Mouse (Mus musculus): ENCODE results near the gene Tango6. TPM values are rescaled to one million over a fixed set of nuclear protein-coding genes. Genes with fewer than 3 reads are reported as not detected.
"Not testable (repeated sequence)": the region's sequence is repeated elsewhere in the genome, so short reads cannot be mapped to it uniquely, and the experiment has no call there.

Gene Tango6
- total RNA-seq, 2 experiments from 2014 or later, result 6.6 to 7.7 TPM

DNA sequence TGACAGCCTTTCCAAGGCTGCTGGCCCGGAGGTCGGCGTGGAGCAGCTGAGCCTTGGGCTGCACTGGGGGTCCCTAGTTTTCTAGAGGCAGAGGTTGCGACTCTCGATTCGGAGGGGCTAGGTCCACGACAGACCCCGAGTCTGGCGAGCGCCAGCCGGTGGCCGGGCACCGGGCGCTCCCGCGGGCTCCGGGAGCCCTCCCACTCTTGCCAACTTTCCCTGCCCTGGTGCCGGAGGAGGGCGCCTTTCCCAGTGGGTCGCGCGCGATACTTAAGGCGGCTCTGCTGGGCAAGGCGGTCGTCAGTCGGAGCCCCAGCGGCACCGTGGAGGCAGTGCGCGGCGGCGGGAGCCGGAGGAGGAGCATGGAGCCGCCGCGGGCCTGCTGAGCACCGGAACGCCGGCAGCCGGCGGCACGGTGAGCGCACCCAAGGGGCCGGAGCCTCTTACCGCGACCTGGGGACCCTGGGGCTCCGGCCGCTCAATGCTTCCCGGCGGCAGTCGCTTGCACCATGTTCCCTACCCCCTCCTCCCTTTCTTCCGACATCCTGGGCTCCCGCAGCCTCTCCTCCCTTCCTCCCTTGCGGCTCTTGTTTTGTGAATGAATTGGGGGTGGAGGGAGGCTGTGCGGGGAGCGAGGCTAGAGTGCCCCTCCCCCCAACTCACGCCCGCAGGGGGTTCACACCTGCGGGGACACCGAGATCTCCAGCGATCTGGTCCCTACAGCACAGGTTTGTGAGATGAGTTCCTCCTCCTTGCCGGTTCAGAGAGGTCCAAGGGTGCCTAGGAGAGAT lies 187.9 kb downstream of the Tango6 start:
- DNase-seq (ENCODE audit: low spot score in 2 of 2), result peak; percentile 56 to 57

- peak in 1 of 2 experiments; percentile 33 for DNase-seq (ENCODE audit: low spot score in 2 of 2)
Measured at GRCm38 (mm10) chr8:106871328-106871926, 188.6 kb downstream of the Tango6 start.

DNA sequence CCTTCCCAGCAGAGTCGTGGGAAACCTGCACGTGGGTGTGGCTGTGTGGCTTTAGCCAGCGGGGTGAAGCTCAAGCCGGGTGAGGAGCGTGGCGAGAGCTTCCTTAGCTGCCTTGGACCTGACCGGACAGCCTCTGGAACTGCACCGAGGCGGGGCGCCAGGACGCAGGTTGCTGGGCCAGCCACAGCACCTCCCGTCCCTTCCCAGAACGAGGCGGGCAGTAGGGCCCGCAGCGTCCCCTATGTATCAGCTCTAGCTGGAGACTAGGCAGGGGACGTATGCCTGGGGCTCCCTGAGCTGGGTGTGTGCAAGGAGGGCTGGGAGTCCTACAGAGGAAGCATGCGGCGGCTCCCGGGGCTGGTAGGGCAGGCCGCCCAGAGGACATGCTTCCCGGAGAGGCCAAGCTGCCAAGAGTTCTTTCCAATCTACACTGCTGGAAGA lies 189.1 kb downstream of the Tango6 start:
- DNase-seq (ENCODE audit: low spot score in 2 of 2), result peak in 1 of 2 experiments; percentile 28

DNA sequence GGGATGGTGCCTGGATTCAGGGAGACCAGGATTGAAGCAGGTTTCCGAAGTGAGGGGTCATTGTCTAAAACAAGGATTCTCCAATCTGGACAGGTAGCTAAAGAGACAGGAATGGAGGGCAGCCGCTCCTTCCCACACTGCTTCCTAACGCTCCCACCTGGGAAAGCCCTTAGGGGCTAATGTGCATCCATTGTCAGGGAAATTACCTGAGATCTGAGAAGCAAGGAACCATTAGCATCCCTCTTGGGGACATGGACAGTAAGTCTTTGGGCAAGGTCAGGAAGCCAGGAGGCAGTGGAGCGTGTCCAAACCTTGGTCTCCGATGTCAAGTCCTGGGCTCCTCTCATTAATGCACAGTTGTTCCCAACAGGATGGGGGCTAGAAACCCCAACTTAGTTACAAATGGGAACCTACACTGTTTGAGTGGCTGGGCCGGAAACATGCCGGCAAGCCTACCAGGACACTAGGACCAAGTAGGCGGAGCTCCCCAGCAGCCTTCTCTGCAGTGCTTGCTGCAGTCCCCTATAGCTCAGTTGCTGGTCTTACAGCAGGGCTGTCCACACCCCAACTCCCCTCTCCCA lies 189.7 kb downstream of the Tango6 start:
- no peak for DNase-seq (ENCODE audit: low spot score in 2 of 2)

- DNase-seq (ENCODE audit: low spot score in 2 of 2), result no peak
Measured at GRCm38 (mm10) chr8:106880121-106880707, 197.3 kb downstream of the Tango6 start.

GRCm38 (mm10) chr8:106884094-106884493 lies 201.2 kb downstream of the Tango6 start:
- not testable (repeated sequence) for DNase-seq (ENCODE audit: low spot score in 2 of 2)

DNA sequence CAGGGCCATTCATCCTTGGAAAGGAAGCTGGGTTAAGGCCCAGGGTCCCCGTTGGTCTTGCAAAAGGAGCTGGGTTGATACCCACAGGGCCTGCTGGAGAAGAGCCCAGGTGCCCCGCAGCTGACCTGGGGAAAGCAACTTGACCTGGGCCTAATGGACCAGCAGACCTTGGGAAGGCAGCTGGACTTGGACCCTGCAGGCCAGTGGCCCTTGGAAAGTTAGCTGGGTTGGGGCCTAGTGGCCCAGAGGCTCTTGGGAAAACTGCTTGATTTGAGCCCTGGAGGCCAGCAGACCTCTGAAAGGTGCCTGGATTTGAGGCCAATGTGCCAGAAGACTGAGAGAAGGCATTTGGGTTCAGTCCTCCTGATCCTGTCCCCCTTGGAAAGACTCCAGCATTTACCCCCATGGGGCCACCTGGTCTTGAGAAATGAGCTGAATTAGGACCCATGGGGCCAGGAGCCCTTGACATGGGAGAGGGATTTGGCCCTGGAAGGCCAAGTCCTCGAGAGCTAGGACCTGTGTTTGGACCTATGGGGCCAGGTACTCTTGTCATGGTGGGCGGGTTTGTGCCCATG lies 202.0 kb downstream of the Tango6 start:
- not testable (repeated sequence) for DNase-seq (ENCODE audit: low spot score in 2 of 2)

DNA sequence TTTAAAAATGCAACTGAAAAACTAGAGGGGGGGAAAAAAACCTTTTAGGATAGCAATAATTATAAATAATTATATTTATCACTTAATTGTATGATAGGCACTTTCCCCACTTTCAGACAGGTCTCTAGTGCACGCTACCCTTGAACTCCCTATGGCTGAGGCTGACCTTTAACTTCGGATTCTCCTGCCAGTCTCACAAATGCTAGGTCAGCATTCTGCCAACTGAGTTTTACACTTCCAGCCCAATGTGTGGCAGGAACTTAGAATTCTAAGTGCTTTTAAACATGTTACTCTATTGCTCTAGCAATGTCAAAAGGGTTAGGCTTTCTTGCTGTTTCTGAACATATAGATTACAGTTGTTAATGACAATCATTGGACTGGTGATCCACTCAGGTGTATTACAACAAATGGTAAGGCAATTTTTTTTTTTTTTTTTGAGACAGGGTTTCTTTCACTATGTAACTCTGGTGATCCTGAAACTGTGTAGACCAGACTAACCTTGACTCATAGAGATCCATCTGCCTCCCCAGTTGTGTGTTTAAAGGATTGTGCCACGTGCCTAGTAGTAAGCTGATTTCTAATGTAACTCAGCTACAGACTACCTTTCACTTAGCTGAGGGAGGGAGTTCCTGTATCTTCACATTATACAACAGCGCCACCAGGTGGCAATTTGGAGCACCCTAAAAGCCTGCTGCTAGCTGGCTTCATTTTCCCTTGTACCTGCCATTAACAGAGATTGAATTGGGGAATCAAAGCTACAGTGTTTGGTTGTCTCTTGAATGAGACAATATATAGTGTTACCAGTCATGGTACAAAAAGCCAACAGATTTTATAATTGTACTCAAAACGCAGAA lies 204.7 kb downstream of the Tango6 start:
- DNase-seq (ENCODE audit: low spot score in 2 of 2), result peak; percentile 68 to 88

DNA sequence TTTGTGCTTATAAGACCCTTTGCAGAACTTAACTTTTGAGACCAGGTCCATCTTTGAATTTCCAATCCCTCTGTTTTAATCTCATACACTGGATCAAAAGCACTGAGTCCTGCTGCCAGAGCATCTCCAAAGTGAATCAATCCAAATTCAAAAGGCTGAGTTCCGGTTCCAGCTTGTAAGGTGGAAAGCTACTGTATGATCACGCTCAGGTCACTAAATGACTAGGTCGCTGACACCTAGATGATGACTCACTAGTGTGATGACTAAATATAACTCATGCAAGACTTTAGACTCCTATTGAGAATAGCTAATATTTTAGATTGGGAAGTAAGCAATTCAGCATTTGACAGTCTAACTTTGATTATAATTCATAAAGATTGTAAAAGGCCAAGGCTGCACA lies 205.9 kb downstream of the Tango6 start:
- DNase-seq (ENCODE audit: low spot score in 2 of 2), result no peak

- DNase-seq (ENCODE audit: low spot score in 2 of 2), result no peak
Measured at GRCm38 (mm10) chr8:106892210-106892805, 209.4 kb downstream of the Tango6 start.

GRCm38 (mm10) chr8:106892806-106893451 lies 210.1 kb downstream of the Tango6 start:
- no peak for DNase-seq (ENCODE audit: low spot score in 2 of 2)

GRCm38 (mm10) chr8:106893481-106894156 lies 210.8 kb downstream of the Tango6 start, which contains the start of gene Utp4:
Gene Utp4 (plus strand): TSS chr8:106893636.
- DNase-seq (ENCODE audit: low spot score in 2 of 2), result peak; percentile 81 to 83

- DNase-seq (ENCODE audit: low spot score in 2 of 2), result no peak
Measured at GRCm38 (mm10) chr8:106899473-106899872, 216.6 kb downstream of the Tango6 start.

Other genes with a start within 250 kb of the Tango6 start
- gene 6030452D12Rik, start 182.5 kb upstream of the Tango6 start, total RNA-seq (2021), result not detected
- 1 to 10 TPM in 1 of 2 experiments, under 1 TPM in 1; 0.12 to 1.5 TPM for gene Cdh3, start 172.2 kb upstream of the Tango6 start, total RNA-seq (2021)
- gene Gm10073, start 109.6 kb upstream of the Tango6 start, total RNA-seq (2021), result 100 to 1,000 TPM in 1 of 2 experiments, 10 to 100 TPM in 1; 83.2 to 104 TPM
- under 1 TPM; 0.24 to 0.35 TPM for gene Cdh1, start 79.7 kb upstream of the Tango6 start, total RNA-seq (2021)
- gene Has3, start 187.2 kb downstream of the Tango6 start, total RNA-seq (2021), result 1 to 10 TPM; 4.3 to 4.7 TPM
- 10 to 100 TPM; 36.2 to 38.0 TPM for gene Utp4, start 210.6 kb downstream of the Tango6 start, total RNA-seq (2021)